ENCODE assay signal across 22 mouse cellular contexts in genomic region chr9:31088116-31088515, GRCm38 (mm10). TPM values are rescaled to one million over a fixed set of nuclear protein-coding genes. Genes with fewer than 3 reads are reported as not detected.
"Had no signal": no experiment of that assay in that cellular context is flagged by ENCODE, and none has a peak within 500 bp of the region (broad histone marks: within the 10 kb centered on the region; RNA-seq: fewer than 3 reads in every experiment).

No protein-coding gene starts in this region.

- H3K4me1 ChIP-seq: hindbrain, embryonic 15.5 days; kidney, embryonic 15.5 days had no signal

- DNase-seq: forebrain, postnatal 0 days; gastrocnemius, postnatal 14 days; gastrocnemius, postnatal 36 days; heart, adult 2 months; heart, postnatal 10 days; kidney, adult 11 months; kidney, adult 2 months; kidney, adult 9 months; kidney, postnatal 14 days; kidney, postnatal 36 days; layer of hippocampus, adult 9-11 months; layer of hippocampus, postnatal 36 days; liver, embryonic 13.5 days had no signal

- H3K9me3 ChIP-seq: heart, embryonic 12.5 days; hindbrain, embryonic 13.5 days; hindbrain, embryonic 15.5 days; kidney, embryonic 15.5 days; limb, embryonic 12.5 days; liver, embryonic 13.5 days had no signal

- ATAC-seq: hindbrain, postnatal 0 days; intestine, embryonic 16.5 days had no signal

- H3K4me3 ChIP-seq: heart, adult 2 months; heart, embryonic 12.5 days; hindbrain, embryonic 13.5 days; hindbrain, embryonic 15.5 days; kidney, embryonic 15.5 days; limb, embryonic 12.5 days; liver, embryonic 13.5 days had no signal

- H3K9ac ChIP-seq: forebrain, postnatal 0 days; heart, embryonic 12.5 days; hindbrain, embryonic 13.5 days; hindbrain, embryonic 15.5 days; kidney, embryonic 15.5 days; limb, embryonic 12.5 days; liver, embryonic 13.5 days had no signal

- H3K36me3 ChIP-seq: heart, embryonic 12.5 days; hindbrain, embryonic 13.5 days; hindbrain, embryonic 15.5 days; kidney, embryonic 15.5 days; limb, embryonic 12.5 days; liver, embryonic 13.5 days had no signal

- H3K27ac ChIP-seq: heart, adult 2 months; hindbrain, embryonic 13.5 days; hindbrain, embryonic 15.5 days; hindbrain, postnatal 0 days; kidney, embryonic 15.5 days; kidney, postnatal 0 days; limb, embryonic 12.5 days; liver, embryonic 13.5 days had no signal

- H3K4me2 ChIP-seq: heart, embryonic 12.5 days; hindbrain, embryonic 13.5 days; hindbrain, embryonic 15.5 days; kidney, embryonic 15.5 days; limb, embryonic 12.5 days; liver, embryonic 13.5 days had no signal

RNA-seq across cellular contexts. Expression of gene St14, which starts 43.5 kb away (rescaled TPM):
- total RNA-seq: gastrocnemius, adult 8-10 months; gastrocnemius, postnatal 36 days had no signal
